Mouse (Mus musculus): ENCODE results near the gene Ube2v1. TPM values are rescaled to one million over a fixed set of nuclear protein-coding genes. Genes with fewer than 3 reads are reported as not detected.

Ube2v1 gene
- polyA plus RNA-seq, 1 experiment from 2014 or later: 249 TPM

GRCm38 (mm10) chr2:167605817-167606744, 25.8 kb downstream of the Ube2v1 start:
- ATAC-seq (ENCODE audit: low read depth): no peak
- Histone ChIP-seq H3K4me2 (ENCODE audit: low read depth, low read length) (no peak overlapping the region), H3K4me3 (ENCODE audit: low read depth, low read length) (no peak overlapping the region), H3K9me3 (ENCODE audit: control insufficient read depth, low read length) (no peaks in the 10 kb centered on the region), H3K27ac (replicated peaks; ENCODE audit: low read depth, low read length) (no peak overlapping the region), H3K36me3 (ENCODE audit: control insufficient read depth, insufficient read depth, low read length) (peaks cover 24% of the 10 kb centered on the region), H3K9ac (ENCODE audit: low read depth, low read length) (no peak overlapping the region), H3K27me3 (replicated peaks; ENCODE audit: control insufficient read depth, insufficient read depth, low read length) (no peaks in the 10 kb centered on the region), H3K4me1 (ENCODE audit: control insufficient read depth, insufficient read depth, low read length) (no peaks in the 10 kb centered on the region; the same call in 1 of the 2 replicates)
- 69% methylated on average over 17 of the region's 17 CpGs for WGBS
- DNase-seq (ENCODE audit: low spot score): no peak

- WGBS: 30% methylated on average over 11 of the region's 11 CpGs
- no peak overlapping the region for H3K9ac ChIP-seq (ENCODE audit: low read depth, low read length)
- no peaks in the 10 kb centered on the region for H3K9me3 ChIP-seq (ENCODE audit: control insufficient read depth, low read length)
Measured at GRCm38 (mm10) chr2:167605178-167605794, 26.6 kb downstream of the Ube2v1 start.

GRCm38 (mm10) chr2:167602978-167603377, 28.9 kb downstream of the Ube2v1 start:
- peak; percentile 5; the same call in 1 of the 2 replicates for ATAC-seq (ENCODE audit: low read depth)
- H3K27ac ChIP-seq (replicated peaks; ENCODE audit: low read depth, low read length): no peak overlapping the region
- WGBS: 44% methylated on average over 3 of the region's 5 CpGs
- H3K9me3 ChIP-seq (ENCODE audit: control insufficient read depth, low read length): no peaks in the 10 kb centered on the region
- DNase-seq (ENCODE audit: low spot score): peak; percentile 55
- H3K9ac ChIP-seq (ENCODE audit: low read depth, low read length): no peak overlapping the region
- H3K36me3 ChIP-seq (ENCODE audit: control insufficient read depth, insufficient read depth, low read length): peaks cover 3% of the 10 kb centered on the region; the same call in 1 of the 2 replicates
- no peak overlapping the region for H3K4me3 ChIP-seq (ENCODE audit: low read depth, low read length)
- no peak overlapping the region for H3K4me2 ChIP-seq (ENCODE audit: low read depth, low read length)
- peaks cover 17% of the 10 kb centered on the region for H3K4me1 ChIP-seq (ENCODE audit: control insufficient read depth, insufficient read depth, low read length)
- H3K27me3 ChIP-seq (replicated peaks; ENCODE audit: control insufficient read depth, insufficient read depth, low read length): no peaks in the 10 kb centered on the region

More at GRCm38 (mm10) chr2:167605178-167605794, 26.6 kb downstream of the Ube2v1 start:
- Histone ChIP-seq H3K4me3 (ENCODE audit: low read depth, low read length) (no peak overlapping the region), H3K4me1 (ENCODE audit: control insufficient read depth, insufficient read depth, low read length) (peaks cover 4% of the 10 kb centered on the region), H3K36me3 (ENCODE audit: control insufficient read depth, insufficient read depth, low read length) (peaks cover 16% of the 10 kb centered on the region), H3K27me3 (replicated peaks; ENCODE audit: control insufficient read depth, insufficient read depth, low read length) (no peaks in the 10 kb centered on the region), H3K27ac (replicated peaks; ENCODE audit: low read depth, low read length) (no peak overlapping the region), H3K4me2 (ENCODE audit: low read depth, low read length) (no peak overlapping the region)
- DNase-seq (ENCODE audit: low spot score) (peak; percentile 92), ATAC-seq (ENCODE audit: low read depth) (peak; percentile 80)

GRCm38 (mm10) chr2:167602364-167602763, 29.5 kb downstream of the Ube2v1 start:
- no peak overlapping the region for H3K9ac ChIP-seq (ENCODE audit: low read depth, low read length)
- no peak overlapping the region for H3K4me2 ChIP-seq (ENCODE audit: low read depth, low read length)
- H3K36me3 ChIP-seq (ENCODE audit: control insufficient read depth, insufficient read depth, low read length): peaks cover 3% of the 10 kb centered on the region; the same call in 1 of the 2 replicates
- no peak for ATAC-seq (ENCODE audit: low read depth)
- H3K9me3 ChIP-seq (ENCODE audit: control insufficient read depth, low read length): no peaks in the 10 kb centered on the region
- H3K4me1 ChIP-seq (ENCODE audit: control insufficient read depth, insufficient read depth, low read length): peaks cover 22% of the 10 kb centered on the region
- no peak overlapping the region for H3K4me3 ChIP-seq (ENCODE audit: low read depth, low read length)
- no peaks in the 10 kb centered on the region for H3K27me3 ChIP-seq (replicated peaks; ENCODE audit: control insufficient read depth, insufficient read depth, low read length)
- WGBS: 75% methylated on average over 2 of the region's 2 CpGs
- no peak for DNase-seq (ENCODE audit: low spot score)
- no peak overlapping the region for H3K27ac ChIP-seq (replicated peaks; ENCODE audit: low read depth, low read length)

GRCm38 (mm10) chr2:167600481-167600995, 31.4 kb downstream of the Ube2v1 start:
- 57% methylated on average over 8 of the region's 8 CpGs for WGBS
- Histone ChIP-seq H3K4me3 (ENCODE audit: low read depth, low read length) (no peak overlapping the region), H3K4me1 (ENCODE audit: control insufficient read depth, insufficient read depth, low read length) (peaks cover 39% of the 10 kb centered on the region), H3K9ac (ENCODE audit: low read depth, low read length) (no peak overlapping the region), H3K27ac (replicated peaks; ENCODE audit: low read depth, low read length) (0 out of 2 replicates have a peak overlapping the region, but pooled peaks have one; percentile 24), H3K27me3 (replicated peaks; ENCODE audit: control insufficient read depth, insufficient read depth, low read length) (no peaks in the 10 kb centered on the region), H3K4me2 (ENCODE audit: low read depth, low read length) (no peak overlapping the region), H3K36me3 (ENCODE audit: control insufficient read depth, insufficient read depth, low read length) (no peaks in the 10 kb centered on the region), H3K9me3 (ENCODE audit: control insufficient read depth, low read length) (no peaks in the 10 kb centered on the region)
- ATAC-seq (ENCODE audit: low read depth) (no peak), DNase-seq (ENCODE audit: low spot score) (no peak)

GRCm38 (mm10) chr2:167599917-167600316, 32.0 kb downstream of the Ube2v1 start:
- WGBS: 62% methylated on average over 6 of the region's 6 CpGs
- Histone ChIP-seq H3K4me2 (ENCODE audit: low read depth, low read length) (no peak overlapping the region), H3K4me3 (ENCODE audit: low read depth, low read length) (no peak overlapping the region), H3K27ac (replicated peaks; ENCODE audit: low read depth, low read length) (0 out of 2 replicates have a peak overlapping the region, but pooled peaks have one; percentile 24), H3K4me1 (ENCODE audit: control insufficient read depth, insufficient read depth, low read length) (peaks cover 44% of the 10 kb centered on the region), H3K36me3 (ENCODE audit: control insufficient read depth, insufficient read depth, low read length) (no peaks in the 10 kb centered on the region), H3K9me3 (ENCODE audit: control insufficient read depth, low read length) (no peaks in the 10 kb centered on the region), H3K27me3 (replicated peaks; ENCODE audit: control insufficient read depth, insufficient read depth, low read length) (no peaks in the 10 kb centered on the region), H3K9ac (ENCODE audit: low read depth, low read length) (no peak overlapping the region)
- no peak for DNase-seq (ENCODE audit: low spot score)
- ATAC-seq (ENCODE audit: low read depth): no peak

GRCm38 (mm10) chr2:167599195-167599594, 32.7 kb downstream of the Ube2v1 start:
- Histone ChIP-seq H3K9ac (ENCODE audit: low read depth, low read length) (no peak overlapping the region), H3K9me3 (ENCODE audit: control insufficient read depth, low read length) (no peaks in the 10 kb centered on the region), H3K4me3 (ENCODE audit: low read depth, low read length) (no peak overlapping the region), H3K27me3 (replicated peaks; ENCODE audit: control insufficient read depth, insufficient read depth, low read length) (no peaks in the 10 kb centered on the region), H3K36me3 (ENCODE audit: control insufficient read depth, insufficient read depth, low read length) (no peaks in the 10 kb centered on the region), H3K4me1 (ENCODE audit: control insufficient read depth, insufficient read depth, low read length) (peaks cover 51% of the 10 kb centered on the region), H3K4me2 (ENCODE audit: low read depth, low read length) (no peak overlapping the region), H3K27ac (replicated peaks; ENCODE audit: low read depth, low read length) (no peak overlapping the region)
- no peak for ATAC-seq (ENCODE audit: low read depth)
- no peak for DNase-seq (ENCODE audit: low spot score)
- 57% methylated on average over 5 of the region's 5 CpGs for WGBS

- WGBS: 37% methylated on average over 13 of the region's 40 CpGs
- ATAC-seq (ENCODE audit: low read depth): peak; percentile 89
- Histone ChIP-seq H3K9ac (ENCODE audit: low read depth, low read length) (peak overlapping the region; percentile 46), H3K36me3 (ENCODE audit: control insufficient read depth, insufficient read depth, low read length) (no peaks in the 10 kb centered on the region), H3K4me1 (ENCODE audit: control insufficient read depth, insufficient read depth, low read length) (peaks cover 61% of the 10 kb centered on the region), H3K27ac (replicated peaks; ENCODE audit: low read depth, low read length) (peak overlapping the region; percentile 89), H3K27me3 (replicated peaks; ENCODE audit: control insufficient read depth, insufficient read depth, low read length) (no peaks in the 10 kb centered on the region), H3K4me2 (ENCODE audit: low read depth, low read length) (peak overlapping the region; percentile 51), H3K4me3 (ENCODE audit: low read depth, low read length) (peak overlapping the region; percentile 26), H3K9me3 (ENCODE audit: control insufficient read depth, low read length) (no peaks in the 10 kb centered on the region)
- DNase-seq (ENCODE audit: low spot score): peak; percentile 94
Measured at GRCm38 (mm10) chr2:167597492-167598186, 34.3 kb downstream of the Ube2v1 start.

All from embryonic facial prominence, embryonic 14.5 days (tissue).